Mouse (Mus musculus) forebrain, postnatal 0 days (tissue): ENCODE measurements at regions not wholly inside any gene's neighbourhood (a gene's known extent, or its start where the extent isn't known, plus 50 kb on each side); places are given as distances from the start of the nearest gene placed in this dataset.

Source experiments
- ATAC-seq: fragments of 200-750 bp; cut with Nextera tagmentation; 2 replicates; pipeline ENCODE4 v1.8.0; 2017; ENCODE audit warnings: mild to moderate bottlenecking, moderate library complexity
- DNase-seq: peaks from one replicate; pipeline ENCODE4 v3.0.0-alpha.2; 2015
- H3K27ac ChIP-seq: fragments of 300-500 bp; sonication (generic); 2 replicates; pipeline ENCODE4 v1.5.1; 2014; ENCODE audit warnings: low read depth, mild to moderate bottlenecking, antibody characterized with exemption, low read length, moderate library complexity, mixed read lengths
- H3K27me3 ChIP-seq: fragments of 300-500 bp; sonication (generic); 2 replicates; pipeline ENCODE4 v1.6.1; 2014; ENCODE audit warnings: mild to moderate bottlenecking, low read length, mixed read lengths; ENCODE audit not compliant: insufficient read depth
- H3K36me3 ChIP-seq: fragments of 300-500 bp; sonication (generic); 2 replicates; pipeline ENCODE4 v1.6.1; 2014; ENCODE audit warnings: mild to moderate bottlenecking, moderate library complexity; ENCODE audit not compliant: insufficient read depth
- H3K4me1 ChIP-seq: fragments of 300-500 bp; sonication (generic); 2 replicates; pipeline ENCODE4 v1.6.1; 2014; ENCODE audit warnings: antibody characterized with exemption; ENCODE audit not compliant: insufficient read depth
- H3K4me2 ChIP-seq: fragments of 300-500 bp; sonication (generic); 2 replicates; pipeline ENCODE4 v1.6.1; 2014; ENCODE audit warnings: low read depth, mild to moderate bottlenecking, moderate library complexity
- H3K4me3 ChIP-seq: fragments of 300-500 bp; sonication (generic); 2 replicates; pipeline ENCODE4 v1.5.1; 2014; ENCODE audit warnings: low read depth, low read length, mixed read lengths
- H3K9ac ChIP-seq: fragments of 300-500 bp; sonication (generic); 2 replicates; pipeline ENCODE4 v1.6.1; 2014; ENCODE audit warnings: mild to moderate bottlenecking
- H3K9me3 ChIP-seq: fragments of 300-500 bp; sonication (generic); 2 replicates; pipeline ENCODE4 v1.6.1; 2016; ENCODE audit warnings: low read length
- CTCF ChIP-seq: sonication (generic); IDR thresholded peaks from 2 replicates; pipeline ENCODE4 v1.5.1; 2016; ENCODE audit warnings: antibody characterized with exemption, control low read depth, low read depth
- WGBS: fragments of 180-500 bp; shearing (Covaris S2); extraction: QIAGEN DNeasy Blood & Tissue Kit; methylation state at CpG from one replicate; pipeline ENCODE4 v1.1.7; 2014; 5-methylcytosine and 5-hydroxymethylcytosine counted together

DNA sequence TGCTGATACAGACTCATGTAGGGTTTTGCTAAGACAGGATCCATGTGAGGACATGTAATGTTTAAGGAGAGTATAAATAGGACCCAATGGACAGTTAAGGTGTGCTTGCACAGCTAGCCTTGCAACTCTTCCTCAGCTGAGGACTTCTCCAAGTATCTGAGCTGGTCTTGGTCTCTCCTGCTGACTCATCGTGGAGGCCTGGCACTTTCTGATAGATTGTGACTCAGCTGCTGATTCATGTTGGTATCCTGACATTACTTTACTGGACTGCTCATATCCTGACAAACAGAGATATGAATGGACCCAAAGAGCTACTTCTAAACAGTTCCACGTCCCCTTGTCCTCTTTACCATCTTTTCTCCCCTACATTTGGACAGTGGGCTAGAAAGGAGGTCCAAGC lies 838.5 kb upstream of the Gm38303 start:
- DNase-seq (no peak), ATAC-seq (no peak)
- Histone ChIP-seq H3K4me3 (no peak overlapping the region), H3K27me3 (no peaks in the 10 kb centered on the region), H3K9ac (no peak overlapping the region), H3K4me2 (no peak overlapping the region), H3K27ac (no peak overlapping the region), H3K36me3 (no peaks in the 10 kb centered on the region), H3K9me3 (no peaks in the 10 kb centered on the region), H3K4me1 (no peaks in the 10 kb centered on the region)
- 74% methylated on average over 2 of the region's 2 CpGs for WGBS
- no peak for TF ChIP-seq CTCF

DNA sequence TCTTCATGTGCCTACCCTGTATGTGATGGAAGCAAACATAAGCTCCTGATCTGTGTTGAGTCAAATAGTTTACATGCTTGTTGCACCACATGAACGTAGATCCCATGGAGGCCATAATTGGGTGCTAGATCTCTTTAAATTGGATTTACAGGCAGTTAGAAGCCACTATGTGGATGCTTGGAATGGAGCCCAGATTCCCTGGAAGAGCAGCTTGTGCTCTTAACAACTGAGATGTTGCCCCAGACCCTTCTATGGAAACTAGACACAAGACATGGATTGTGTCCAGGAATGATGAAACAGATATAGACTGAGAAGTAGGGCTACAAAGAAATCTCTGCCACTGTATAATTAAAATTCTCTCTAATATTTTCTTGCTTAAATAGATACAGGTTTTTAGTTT lies 819.9 kb upstream of the Gm38303 start:
- H3K4me1 ChIP-seq = 0 out of 2 replicates have a peak, but pooled peaks cover 3% of the 10 kb centered on the region
- H3K4me3 ChIP-seq = no peak overlapping the region
- TF ChIP-seq CTCF = no peak
- DNase-seq (peak; percentile 70), ATAC-seq (peak; percentile 85)
- H3K36me3 ChIP-seq = no peaks in the 10 kb centered on the region
- H3K9ac ChIP-seq = no peak overlapping the region
- 36% methylated on average over 1 of the region's 1 CpGs for WGBS
- H3K4me2 ChIP-seq = no peak overlapping the region
- no peaks in the 10 kb centered on the region for H3K27me3 ChIP-seq
- H3K9me3 ChIP-seq = no peaks in the 10 kb centered on the region
- no peak overlapping the region for H3K27ac ChIP-seq
